Mouse (Mus musculus) kidney, adult 2 months (tissue): ENCODE data around the gene Ptger2.

ENCODE experiments used
- CTCF ChIP-seq: fragments of 200-500 bp; conservative IDR thresholded peaks from 2 replicates; pipeline ENCODE4 v1.5.1; 2011; ENCODE audit warnings: low read depth, mild to moderate bottlenecking, control low read depth, low read length, moderate library complexity, mixed read lengths; ENCODE audit not compliant: insufficient read depth, insufficient read length
- POLR2A ChIP-seq: fragments of 200-500 bp; IDR thresholded peaks from one replicate; pipeline ENCODE4 v1.6.1; 2011; ENCODE audit warnings: low read depth, low read length, control low read depth

- TF ChIP-seq CTCF (no peak), POLR2A (no peak)
Measured at GRCm38 (mm10) chr14:45011671-45012070, 23.7 kb downstream of the Ptger2 start.
